Mouse (Mus musculus) liver, postnatal 0 days (tissue): ENCODE measurements around the gene Ccnl1.

ENCODE experiments used
- CTCF ChIP-seq: sonication (generic); IDR thresholded peaks from 2 replicates; pipeline ENCODE4 v1.5.1; 2016; ENCODE audit warnings: antibody characterized with exemption, low read depth
- EP300 ChIP-seq: IDR thresholded peaks from 2 replicates; pipeline ENCODE4 v1.6.1; 2016; ENCODE audit warnings: antibody characterized with exemption, low read depth, mild to moderate bottlenecking

DNA sequence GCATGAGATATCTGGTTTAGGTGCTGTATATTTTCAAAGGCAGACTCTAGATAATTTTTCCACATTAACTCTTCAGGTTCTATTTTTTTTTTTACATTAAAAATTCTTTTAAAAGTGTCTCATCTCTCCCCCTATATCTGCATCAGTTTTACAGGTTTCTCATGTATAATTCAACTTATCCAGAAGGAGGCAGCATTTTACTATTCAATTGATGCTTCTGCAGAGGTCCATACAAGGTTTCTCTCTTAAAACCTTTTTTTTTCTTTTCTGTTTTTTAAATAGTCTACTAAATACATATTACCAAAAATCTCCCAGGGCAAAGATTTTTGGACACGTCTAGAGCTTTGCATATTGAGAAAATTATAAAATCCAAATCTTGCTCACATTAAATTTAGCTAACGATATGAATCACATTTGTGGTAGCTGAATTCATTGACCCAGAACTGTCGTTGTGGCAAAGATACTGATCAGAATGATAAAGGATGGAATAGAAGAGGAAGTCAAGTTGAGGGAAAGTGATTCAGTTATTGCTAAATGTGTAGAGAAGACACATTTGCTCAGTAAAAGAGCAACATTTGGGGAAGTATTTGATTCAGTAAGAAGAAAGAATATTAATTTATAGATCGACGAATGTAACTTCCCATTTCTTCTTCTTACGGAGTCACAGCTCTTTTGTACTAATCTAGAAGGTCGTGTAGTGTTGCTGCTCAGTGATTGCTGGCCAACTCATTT, 46.3 kb upstream of the Ccnl1 start:
- 0 out of 2 replicates have a peak, but pooled peaks have one; percentile 10 for TF ChIP-seq CTCF
- no peak for TF ChIP-seq EP300
